Comparison of ENCODE assay signal across 28 mouse cellular contexts in the genomic region with DNA sequence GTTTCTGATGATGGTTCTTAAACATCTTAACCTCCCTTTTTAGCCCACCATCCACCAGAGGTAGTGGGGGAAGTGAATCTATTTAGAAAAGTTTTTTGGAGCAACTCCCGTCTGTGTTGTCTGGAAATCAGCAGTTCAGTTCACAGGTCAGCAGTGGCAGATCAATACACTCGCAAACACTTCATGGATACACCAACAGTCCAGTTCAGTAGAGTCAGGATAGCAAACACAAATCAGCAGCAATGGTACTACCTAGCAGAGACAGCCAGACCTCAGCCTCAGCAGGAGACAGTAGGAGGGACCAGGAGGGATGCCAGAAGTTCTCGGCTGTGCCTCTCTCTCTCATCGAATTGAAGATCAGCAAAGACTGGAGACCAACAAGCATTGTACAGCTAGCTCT. TPM values are rescaled to one million over a fixed set of nuclear protein-coding genes. Genes with fewer than 3 reads are reported as not detected.
A peak's percentile ranks its signal among the peaks of the same experiment; 100 is the strongest.
DNase-seq lines count a peak whose midpoint lies in the region; ATAC-seq and TF ChIP-seq lines count a peak whose summit lies in the region.
"Had no signal": no experiment of that assay in that cellular context is flagged by ENCODE, and none has a peak within 500 bp of the region (broad histone marks: within the 10 kb centered on the region; RNA-seq: fewer than 3 reads in every experiment).

No protein-coding gene starts in this region.

- no peak for TF ChIP-seq POLR2A in liver, adult 2 months (IDR thresholded peaks at IDR 0.05; ENCODE audit: extremely low read depth, insufficient read depth, low read length)

- ATAC-seq in liver, embryonic 11.5 days (replicated peaks; ENCODE audit: low FRiP score), result no peak
- peak; percentile 22; the same call in 1 of the 2 replicates for ATAC-seq in liver, embryonic 13.5 days (ENCODE audit: low read depth)
- ATAC-seq in liver, embryonic 16.5 days (ENCODE audit: low read depth), result peak; percentile 58; the same call in 1 of the 2 replicates
- ATAC-seq: activated CD4-positive, CD25-positive, alpha-beta regulatory T cell, adult 4 months; CD4-positive, CD25-positive, alpha-beta regulatory T cell, adult 4 months; forebrain, embryonic 14.5 days; Patski had no signal

- H3K27ac ChIP-seq in liver, adult 2 months (replicated peaks; ENCODE audit: insufficient read depth, low read depth, low read length), result peak overlapping the region; percentile 43; the same call in 1 of the 2 replicates
- H3K27ac ChIP-seq in liver, embryonic 11.5 days (ENCODE audit: low read depth, low read length), result no peak overlapping the region
- no peak overlapping the region; the same call in 1 of the 2 replicates for H3K27ac ChIP-seq in liver, embryonic 13.5 days
- H3K27ac ChIP-seq in liver, embryonic 16.5 days (ENCODE audit: low read length), result no peak overlapping the region
- peak overlapping the region; percentile 60 for H3K27ac ChIP-seq in macrophage
- H3K27ac ChIP-seq: embryonic facial prominence, embryonic 13.5 days; embryonic facial prominence, embryonic 15.5 days; forebrain, embryonic 10.5 days; forebrain, embryonic 12.5 days had no signal

- H3K27me3 ChIP-seq in liver, adult 2 months (ENCODE audit: control insufficient read depth, insufficient read depth, low read length), result no peaks in the 10 kb centered on the region
- H3K27me3 ChIP-seq in liver, embryonic 11.5 days (replicated peaks; ENCODE audit: control insufficient read depth, insufficient read depth, low read length), result no peaks in the 10 kb centered on the region
- no peaks in the 10 kb centered on the region for H3K27me3 ChIP-seq in liver, embryonic 13.5 days
- H3K27me3 ChIP-seq in liver, embryonic 16.5 days (ENCODE audit: control insufficient read depth, insufficient read depth, low read depth, low read length), result no peaks in the 10 kb centered on the region
- H3K27me3 ChIP-seq: embryonic facial prominence, embryonic 13.5 days; embryonic facial prominence, embryonic 15.5 days; forebrain, embryonic 12.5 days; Patski had no signal

- peaks cover 3% of the 10 kb centered on the region; the same call in 1 of the 2 replicates for H3K79me2 ChIP-seq in liver, adult 2 months (ENCODE audit: control insufficient read depth, insufficient read depth, low read length)
- H3K79me2 ChIP-seq in macrophage (ENCODE audit: inconsistent target), result no peaks in the 10 kb centered on the region

- H3K36me3 ChIP-seq in liver, adult 2 months (ENCODE audit: control insufficient read depth, insufficient read depth, low read length), result peaks cover 3% of the 10 kb centered on the region; the same call in 1 of the 2 replicates
- no peaks in the 10 kb centered on the region for H3K36me3 ChIP-seq in liver, embryonic 11.5 days (ENCODE audit: control insufficient read depth, insufficient read depth, low read length)
- H3K36me3 ChIP-seq in liver, embryonic 13.5 days, result no peaks in the 10 kb centered on the region
- no peaks in the 10 kb centered on the region for H3K36me3 ChIP-seq in liver, embryonic 16.5 days (ENCODE audit: control insufficient read depth, insufficient read depth)
- no peaks in the 10 kb centered on the region for H3K36me3 ChIP-seq in macrophage (ENCODE audit: inconsistent target)
- H3K36me3 ChIP-seq: embryonic facial prominence, embryonic 13.5 days; embryonic facial prominence, embryonic 15.5 days; forebrain, embryonic 10.5 days; forebrain, embryonic 12.5 days; G1E had no signal

- DNase-seq in liver, adult 2 months (ENCODE audit: extremely low read depth, low read depth, low spot score), result peak; percentile 96
- DNase-seq in liver, embryonic 11.5 days (ENCODE audit: low spot score), result no peak
- DNase-seq in liver, embryonic 13.5 days, result no peak
- DNase-seq in heart, postnatal 4 days, result no peak
- DNase-seq in right cerebral cortex, postnatal 4 days, result no peak
- DNase-seq: adrenal gland, adult 8-10 months; adrenal gland, postnatal 14 days; cerebellum, adult 11 months; cerebellum, adult 18-20 months; cerebellum, adult 8-10 months; cerebellum, adult 9-11 months; cerebellum, postnatal 14 days; cerebellum, postnatal 36 days; embryo, embryonic 11 days had no signal

- no peak for TF ChIP-seq CTCF in liver, adult 2 months (IDR thresholded peaks at IDR 0.05; ENCODE audit: low read depth, low read length)

- no peak overlapping the region for H3K4me3 ChIP-seq in liver, adult 2 months (ENCODE audit: insufficient read depth, low read depth, low read length)
- no peak overlapping the region for H3K4me3 ChIP-seq in liver, embryonic 11.5 days (ENCODE audit: low read depth, low read length)
- H3K4me3 ChIP-seq in liver, embryonic 13.5 days (replicated peaks), result no peak overlapping the region
- no peak overlapping the region for H3K4me3 ChIP-seq in liver, embryonic 16.5 days (ENCODE audit: low read depth, low read length)
- no peak overlapping the region for H3K4me3 ChIP-seq in macrophage (ENCODE audit: inconsistent target)
- H3K4me3 ChIP-seq: embryonic facial prominence, embryonic 13.5 days; embryonic facial prominence, embryonic 15.5 days; erythroblast, embryonic 14.5 days; forebrain, embryonic 10.5 days; forebrain, embryonic 12.5 days had no signal

- WGBS in liver, adult 2 months, result 31% methylated on average over 4 of the region's 4 CpGs
- 82% methylated on average over 4 of the region's 4 CpGs for WGBS in liver, embryonic 11.5 days
- 56% methylated on average over 4 of the region's 4 CpGs for WGBS in liver, embryonic 13.5 days (ENCODE audit: insufficient replicate concordance)
- WGBS in liver, embryonic 16.5 days (ENCODE audit: insufficient replicate concordance), result 66% methylated on average over 4 of the region's 4 CpGs
- WGBS in macrophage (ENCODE audit: missing documents), result 94% methylated on average over 4 of the region's 4 CpGs

- no peak overlapping the region for H3K4me2 ChIP-seq in liver, embryonic 11.5 days
- H3K4me2 ChIP-seq in liver, embryonic 13.5 days, result no peak overlapping the region
- no peak overlapping the region for H3K4me2 ChIP-seq in liver, embryonic 16.5 days (ENCODE audit: low read depth, low read length)
- H3K4me2 ChIP-seq: embryonic facial prominence, embryonic 13.5 days; embryonic facial prominence, embryonic 15.5 days; forebrain, embryonic 12.5 days had no signal

- peaks cover 19% of the 10 kb centered on the region for H3K4me1 ChIP-seq in liver, adult 2 months (ENCODE audit: control insufficient read depth, insufficient read depth, low read length)
- H3K4me1 ChIP-seq in liver, embryonic 11.5 days (replicated peaks; ENCODE audit: control insufficient read depth, insufficient read depth, low read length), result no peaks in the 10 kb centered on the region; the same call in 1 of the 2 replicates
- peaks cover 8% of the 10 kb centered on the region; the same call in 1 of the 2 replicates for H3K4me1 ChIP-seq in liver, embryonic 13.5 days (replicated peaks)
- no peaks in the 10 kb centered on the region for H3K4me1 ChIP-seq in liver, embryonic 16.5 days (ENCODE audit: control insufficient read depth, low read depth, low read length)

- no peaks in the 10 kb centered on the region for H3K9me3 ChIP-seq in liver, embryonic 11.5 days (ENCODE audit: control insufficient read depth, low read length)
- no peaks in the 10 kb centered on the region for H3K9me3 ChIP-seq in liver, embryonic 13.5 days (replicated peaks)
- H3K9me3 ChIP-seq in liver, embryonic 16.5 days (replicated peaks; ENCODE audit: control insufficient read depth, low read length), result no peaks in the 10 kb centered on the region
- H3K9me3 ChIP-seq: embryonic facial prominence, embryonic 13.5 days; embryonic facial prominence, embryonic 15.5 days; forebrain, embryonic 10.5 days; forebrain, embryonic 12.5 days; G1E had no signal

- H3K9ac ChIP-seq in liver, adult 2 months (ENCODE audit: low read depth, low read length), result no peak overlapping the region
- no peak overlapping the region for H3K9ac ChIP-seq in liver, embryonic 11.5 days (ENCODE audit: low read depth, low read length)
- no peak overlapping the region for H3K9ac ChIP-seq in liver, embryonic 13.5 days
- no peak overlapping the region for H3K9ac ChIP-seq in liver, embryonic 16.5 days (ENCODE audit: low read depth, low read length)
- H3K9ac ChIP-seq: embryonic facial prominence, embryonic 13.5 days; embryonic facial prominence, embryonic 15.5 days; forebrain, embryonic 12.5 days had no signal

RNA-seq across cellular contexts. Expression of gene Srsf7, which starts 35.2 kb away (rescaled TPM):
- 20.5 and 22.3 TPM in 2 replicates for total RNA-seq in liver, adult 2 months (2014; rRNA removed)
- polyA plus RNA-seq in liver, adult 2 months (2012; rRNA removed), result 13.2 and 20.6 TPM in 2 replicates
- 649 and 673 TPM in 2 replicates for polyA plus RNA-seq in liver, embryonic 11.5 days (2014; fragmentation: Nextera tagmentation; extraction: Ambion mirVana)
- 336 and 378 TPM in 2 replicates for polyA plus RNA-seq in liver, embryonic 13.5 days (2015; fragmentation: Nextera tagmentation; extraction: Ambion mirVana)
- 178 and 195 TPM in 2 replicates for polyA plus RNA-seq in liver, embryonic 16.5 days (2015; fragmentation: Nextera tagmentation; extraction: Ambion mirVana)
- total RNA-seq in macrophage (2018; cell fraction: chromatin; rRNA removed), result 100 to 1,000 TPM in 25 of 26 experiments, 10 to 100 TPM in 1; 85.5 to 244 (median 168) TPM
- 10 to 100 TPM; 42.1 to 61.8 (median 55.0) TPM for total RNA-seq in macrophage (2018; cell fraction: cytosol; rRNA removed)
- 100 to 1,000 TPM in 15 of 26 experiments, 10 to 100 TPM in 11; 67.7 to 218 (median 114) TPM for total RNA-seq in macrophage (2018; cell fraction: nucleus; rRNA removed)
- polyA plus RNA-seq in macrophage (2018), result 52.8 to 163 TPM (median 66.6 TPM) in 3 replicates
- 100 to 1,000 TPM; 104 to 109 TPM for total RNA-seq in heart, postnatal 4 days (2021)

RNA-seq across cellular contexts. Expression of gene Ttc39d, which starts 35.3 kb away (rescaled TPM):
- total RNA-seq in liver, adult 2 months (2014; rRNA removed), result not detected in 2 replicates
- polyA plus RNA-seq in liver, adult 2 months (2012; rRNA removed), result not detected in 2 replicates
- polyA plus RNA-seq in liver, embryonic 11.5 days (2014; fragmentation: Nextera tagmentation; extraction: Ambion mirVana), result not detected in 2 replicates
- polyA plus RNA-seq in liver, embryonic 13.5 days (2015; fragmentation: Nextera tagmentation; extraction: Ambion mirVana), result not detected in 2 replicates
- polyA plus RNA-seq in liver, embryonic 16.5 days (2015; fragmentation: Nextera tagmentation; extraction: Ambion mirVana), result not detected in 2 replicates
- not detected for total RNA-seq in macrophage (2018; cell fraction: chromatin; rRNA removed)
- under 1 TPM in 1 of 26 experiments, not detected in 25; 0.05 TPM for total RNA-seq in macrophage (2018; cell fraction: cytosol; rRNA removed)
- under 1 TPM in 1 of 26 experiments, not detected in 25; 0.21 TPM for total RNA-seq in macrophage (2018; cell fraction: nucleus; rRNA removed)
- polyA plus RNA-seq in macrophage (2018), result not detected in 3 replicates
- not detected for total RNA-seq in heart, postnatal 4 days (2021)
- total RNA-seq: adrenal gland, adult 18-20 months; adrenal gland, postnatal 14 days; common myeloid progenitor, adult 5-6 weeks had no signal
- polyA plus RNA-seq: activated CD4-positive, CD25-positive, alpha-beta regulatory T cell, adult 4 months; CD4-positive, CD25-positive, alpha-beta regulatory T cell, adult 4 months; embryonic facial prominence, embryonic 13.5 days; erythroblast, embryonic 14.5 days; G1E had no signal

RNA-seq across cellular contexts. Expression of gene Galm, which starts 44.7 kb away (rescaled TPM):
- 68.6 and 70.5 TPM in 2 replicates for total RNA-seq in liver, adult 2 months (2014; rRNA removed)
- 81.2 and 98.5 TPM in 2 replicates for polyA plus RNA-seq in liver, adult 2 months (2012; rRNA removed)
- 16.7 and 18.7 TPM in 2 replicates for polyA plus RNA-seq in liver, embryonic 11.5 days (2014; fragmentation: Nextera tagmentation; extraction: Ambion mirVana)
- 17.8 and 22.4 TPM in 2 replicates for polyA plus RNA-seq in liver, embryonic 13.5 days (2015; fragmentation: Nextera tagmentation; extraction: Ambion mirVana)
- 40.1 and 42.9 TPM in 2 replicates for polyA plus RNA-seq in liver, embryonic 16.5 days (2015; fragmentation: Nextera tagmentation; extraction: Ambion mirVana)
- total RNA-seq in macrophage (2018; cell fraction: chromatin; rRNA removed), result 10 to 100 TPM in 2 of 26 experiments, 1 to 10 TPM in 24; 2.2 to 15.0 (median 5.3) TPM
- 10 to 100 TPM; 11.6 to 23.5 (median 16.7) TPM for total RNA-seq in macrophage (2018; cell fraction: cytosol; rRNA removed)
- 10 to 100 TPM in 15 of 26 experiments, 1 to 10 TPM in 11; 6.1 to 17.6 (median 10.7) TPM for total RNA-seq in macrophage (2018; cell fraction: nucleus; rRNA removed)
- polyA plus RNA-seq in macrophage (2018), result 19.7 to 26.5 TPM (median 19.9 TPM) in 3 replicates
- total RNA-seq in heart, postnatal 4 days (2021), result 1 to 10 TPM; 6.9 to 9.1 TPM
- total RNA-seq: G1E had no signal
- polyA plus RNA-seq: erythroblast, embryonic 14.5 days; G1E had no signal

RNA-seq across cellular contexts. Expression of gene Gemin6, which starts 52.3 kb away (rescaled TPM):
- total RNA-seq in liver, adult 2 months (2014; rRNA removed), result 4.9 and 5.9 TPM in 2 replicates
- 2.2 and 2.3 TPM in 2 replicates for polyA plus RNA-seq in liver, adult 2 months (2012; rRNA removed)
- 71.9 and 75.9 TPM in 2 replicates for polyA plus RNA-seq in liver, embryonic 11.5 days (2014; fragmentation: Nextera tagmentation; extraction: Ambion mirVana)
- 43.5 and 50.9 TPM in 2 replicates for polyA plus RNA-seq in liver, embryonic 13.5 days (2015; fragmentation: Nextera tagmentation; extraction: Ambion mirVana)
- 21.3 and 25.3 TPM in 2 replicates for polyA plus RNA-seq in liver, embryonic 16.5 days (2015; fragmentation: Nextera tagmentation; extraction: Ambion mirVana)
- total RNA-seq in macrophage (2018; cell fraction: chromatin; rRNA removed), result 1 to 10 TPM in 7 of 26 experiments, under 1 TPM in 5, not detected in 14; 0.68 to 3.5 (median 1.4) TPM
- total RNA-seq in macrophage (2018; cell fraction: cytosol; rRNA removed), result 1 to 10 TPM; 1.8 to 7.3 (median 4.2) TPM
- 1 to 10 TPM in 15 of 26 experiments, under 1 TPM in 5, not detected in 6; 0.50 to 4.6 (median 1.6) TPM for total RNA-seq in macrophage (2018; cell fraction: nucleus; rRNA removed)
- polyA plus RNA-seq in macrophage (2018), result 4.2 to 14.9 TPM (median 4.6 TPM) in 3 replicates
- total RNA-seq in heart, postnatal 4 days (2021), result 1 to 10 TPM; 6.1 to 7.8 TPM
- polyA plus RNA-seq: erythroblast, embryonic 14.5 days had no signal

Comparison
In these comparisons a context has a peak if more than half of its experiments do, and no peak if none do; other contexts are left out.
1. H3K27ac ChIP-seq: peak in liver, adult 2 months (single experiment) and macrophage (single experiment); none in liver, embryonic 11.5 days (single experiment), liver, embryonic 13.5 days (single experiment) and liver, embryonic 16.5 days (single experiment).